Mouse (Mus musculus) spleen, embryonic (tissue): ENCODE results near the gene Lonp1.

ENCODE experiments used
- CTCF ChIA-PET: fragments of 350-600 bp; sonication (Branson Sonifier 250); formaldehyde crosslinking; loops from one replicate; lab custom pipeline; 2022; lab: Charles Lee

Gene Lonp1

GRCm38 (mm10) chr17:56593527-56594271 lies 33.0 kb downstream of the Lonp1 start:
- CTCF ChIA-PET, result interaction anchor here (0.5 kb wide), 1 partner anchor 92 kb away, joined by 5 read pairs; no protein-coding TSS in a partner anchor

- CTCF ChIA-PET, result no interaction called here
These were observed 34.1 kb downstream of the Lonp1 start for GRCm38 (mm10) chr17:56592553-56592952.

DNA sequence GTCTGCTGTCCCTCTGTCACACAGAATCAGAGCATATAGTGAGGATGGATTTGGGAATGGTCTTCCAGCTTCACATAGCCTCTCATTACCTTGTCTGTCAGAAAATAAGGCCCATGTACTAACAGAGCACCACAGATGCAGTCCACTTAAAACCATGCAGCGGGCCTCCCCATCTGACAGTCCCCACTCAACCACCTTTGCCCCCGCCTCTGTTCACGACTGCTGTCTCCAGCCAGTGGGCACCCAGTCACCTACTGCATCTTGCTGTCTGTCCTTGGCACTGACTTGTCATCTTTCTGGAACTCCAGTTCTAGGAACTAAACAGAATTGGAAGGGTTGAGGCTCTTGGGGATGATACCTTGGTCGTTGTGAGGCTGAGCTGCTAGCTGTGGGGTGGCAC lies 37.8 kb downstream of the Lonp1 start:
- CTCF ChIA-PET, result no interaction called here

- CTCF ChIA-PET, result no interaction called here
These were observed 38.9 kb downstream of the Lonp1 start for GRCm38 (mm10) chr17:56587773-56588172.

- CTCF ChIA-PET, result interaction anchor here (0.6 to 1.4 kb wide), 2 partner anchors 19 to 20 kb away, joined by 3 to 5 read pairs; no protein-coding TSS in a partner anchor
These were observed 41.4 kb downstream of the Lonp1 start for GRCm38 (mm10) chr17:56585171-56585821.

GRCm38 (mm10) chr17:56584257-56585130 lies 42.2 kb downstream of the Lonp1 start, which contains the start of the genes Safb2 and Safb:
TSS of gene Safb2 (minus strand) at chr17:56584585.
TSS of gene Safb (plus strand) at chr17:56584825.
- CTCF ChIA-PET, result interaction anchor here (0.6 to 0.7 kb wide), 2 partner anchors 21 to 28 kb away, joined by 3 read pairs; no protein-coding TSS in a partner anchor

DNA sequence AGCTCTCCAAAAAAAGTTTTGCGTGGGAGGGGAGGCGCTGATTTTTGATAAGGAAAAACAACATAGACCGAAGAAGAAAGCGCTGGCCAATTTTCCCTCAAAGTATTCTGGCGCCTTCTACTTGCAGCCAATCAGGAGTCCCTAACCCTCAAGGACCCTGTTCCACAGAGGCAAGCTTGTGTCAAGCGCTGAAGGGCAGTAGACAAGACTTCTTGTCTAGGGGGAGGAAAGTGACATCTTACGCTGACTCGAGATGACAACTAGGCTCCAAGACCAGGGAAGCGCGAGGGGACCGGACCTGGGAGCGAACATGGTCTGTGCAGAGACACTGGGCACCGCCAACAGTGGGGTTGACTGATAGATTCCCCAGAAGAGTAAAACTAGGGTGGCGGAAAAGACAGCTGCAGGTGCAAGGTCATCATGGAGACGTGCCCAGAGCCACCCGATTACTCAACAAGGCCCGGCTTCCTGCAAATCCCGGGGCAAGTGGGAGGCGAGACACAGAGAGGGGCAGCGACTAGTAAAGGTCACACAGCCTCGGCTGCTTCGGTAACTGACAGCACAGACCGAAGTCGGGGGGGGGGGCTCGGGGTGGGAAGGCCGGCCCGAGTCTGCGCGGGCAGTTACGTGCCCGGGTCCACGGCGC lies 43.0 kb downstream of the Lonp1 start:
- CTCF ChIA-PET, result interaction anchor here (0.6 to 0.7 kb wide), 2 partner anchors 25 to 29 kb away, joined by 3 read pairs; no protein-coding TSS in a partner anchor

- CTCF ChIA-PET, result no interaction called here
These were observed 43.6 kb downstream of the Lonp1 start for GRCm38 (mm10) chr17:56583071-56583470.

- CTCF ChIA-PET, result no interaction called here
These were observed 53.7 kb downstream of the Lonp1 start for GRCm38 (mm10) chr17:56572939-56573338.

DNA sequence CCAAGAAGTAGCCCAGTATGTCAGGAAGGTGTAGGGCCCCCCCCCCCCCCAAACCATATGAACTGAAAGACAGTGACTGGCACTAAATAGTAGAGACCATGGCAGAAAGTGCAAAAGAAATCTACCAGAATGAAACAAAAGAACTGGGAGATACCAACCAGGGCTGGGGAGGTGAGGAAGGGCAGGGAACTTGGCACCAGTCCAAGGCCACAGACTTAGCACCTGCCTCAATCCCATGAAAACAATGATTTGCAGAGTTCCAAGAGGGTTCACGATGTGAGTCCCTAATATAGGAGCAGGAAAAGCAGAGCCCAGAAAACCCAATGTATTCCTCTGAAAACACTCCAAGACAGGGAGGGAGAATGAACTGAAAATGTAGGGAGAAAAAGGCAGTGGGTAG lies 54.5 kb downstream of the Lonp1 start:
- CTCF ChIA-PET, result interaction anchor here (1.0 kb wide), 1 partner anchor 26 kb away, joined by 3 read pairs; no protein-coding TSS in a partner anchor

- CTCF ChIA-PET, result no interaction called here
These were observed 56.4 kb downstream of the Lonp1 start for GRCm38 (mm10) chr17:56570287-56570686.

- CTCF ChIA-PET, result no interaction called here
These were observed 59.3 kb downstream of the Lonp1 start for GRCm38 (mm10) chr17:56567370-56567769.

GRCm38 (mm10) chr17:56566918-56567317 lies 59.8 kb downstream of the Lonp1 start:
- CTCF ChIA-PET, result no interaction called here

DNA sequence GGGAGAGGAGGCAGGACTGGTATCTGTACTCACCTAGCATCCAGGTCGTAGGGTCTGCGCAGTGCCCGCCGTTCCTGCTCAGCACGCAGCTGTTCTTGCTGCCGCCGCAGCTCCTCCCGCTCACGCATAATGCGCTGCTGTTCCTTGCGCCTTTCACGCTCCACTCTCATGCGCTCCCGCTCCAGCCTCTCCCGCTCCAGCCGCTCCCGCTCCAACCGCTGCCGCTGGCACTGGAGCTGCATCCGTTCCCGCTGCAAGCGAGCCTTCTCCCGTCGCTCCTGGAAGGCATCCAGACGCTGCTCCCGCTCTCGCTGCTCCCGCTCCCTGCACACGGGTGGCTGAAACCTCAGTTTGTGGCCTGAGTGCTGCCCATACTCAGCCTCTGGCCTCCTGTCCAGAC lies 60.4 kb downstream of the Lonp1 start:
- CTCF ChIA-PET, result no interaction called here
